Mouse (Mus musculus) C2C12 (cell line): ENCODE results near the gene Cyp4v3. TPM values are rescaled to one million over a fixed set of nuclear protein-coding genes. Genes with fewer than 3 reads are reported as not detected.

Experiments
- polyA plus RNA-seq: library from polyadenylated mRNA; unstranded; fragments of >200 nt; fragmentation: generic; extraction: Trizol; gene quantifications from one replicate; pipeline ENCODE4 v1.2.1, GENCODE M21; 2012; ENCODE audit warnings: missing spikeins

Cyp4v3 gene
- polyA plus RNA-seq, 1 experiment: 0.07 TPM

Other genes starting within 250 kb of the Cyp4v3 start
- gene F11, start 71.2 kb downstream of the Cyp4v3 start, polyA plus RNA-seq: not detected
- not detected for gene Klkb1, start 38.4 kb downstream of the Cyp4v3 start, polyA plus RNA-seq
- gene Gm45753, start 24.8 kb downstream of the Cyp4v3 start, polyA plus RNA-seq: not detected
- gene Fam149a, start 49.1 kb upstream of the Cyp4v3 start, polyA plus RNA-seq: 3.5 TPM
- gene Tlr3, start 77.9 kb upstream of the Cyp4v3 start, polyA plus RNA-seq: 0.04 TPM
- gene Sorbs2, start 174.6 kb upstream of the Cyp4v3 start, polyA plus RNA-seq: 0.09 TPM